Mouse (Mus musculus) kidney, adult 2 months (tissue): ENCODE measurements around the gene Ampd3.

ENCODE experiments used
- CTCF ChIP-seq: fragments of 200-500 bp; conservative IDR thresholded peaks from 2 replicates; pipeline ENCODE4 v1.5.1; 2011; ENCODE audit warnings: low read depth, mild to moderate bottlenecking, control low read depth, low read length, moderate library complexity, mixed read lengths; ENCODE audit not compliant: insufficient read depth, insufficient read length
- POLR2A ChIP-seq: fragments of 200-500 bp; IDR thresholded peaks from one replicate; pipeline ENCODE4 v1.6.1; 2011; ENCODE audit warnings: low read depth, low read length, control low read depth

- no peak for TF ChIP-seq CTCF
- no peak for TF ChIP-seq POLR2A
Measured at GRCm38 (mm10) chr7:110729295-110729694, 38.7 kb upstream of the Ampd3 start.
